Mouse (Mus musculus) lung, postnatal 0 days (tissue): ENCODE data around the gene Ccdc34. TPM values are rescaled to one million over a fixed set of nuclear protein-coding genes. Genes with fewer than 3 reads are reported as not detected.

ENCODE experiments used
- ATAC-seq: fragments of 200-750 bp; cut with Nextera tagmentation; 2 replicates; pipeline ENCODE4 v1.8.0; 2017; ENCODE audit warnings: moderate library complexity
- DNase-seq: peaks from one replicate; pipeline ENCODE4 v3.0.0-alpha.2; 2016; ENCODE audit warnings: low spot score
- H3K27ac ChIP-seq: fragments of 300-500 bp; sonication (generic); 2 replicates; pipeline ENCODE4 v1.5.1; 2014; ENCODE audit warnings: antibody characterized with exemption, mild to moderate bottlenecking, low read length, mixed read lengths
- H3K27me3 ChIP-seq: fragments of 300-500 bp; sonication (generic); replicated peaks from 2 replicates; pipeline ENCODE4 v1.6.1; 2014; ENCODE audit warnings: low read length, mixed read lengths; ENCODE audit not compliant: insufficient read depth
- H3K36me3 ChIP-seq: fragments of 300-500 bp; sonication (generic); 2 replicates; pipeline ENCODE4 v1.6.1; 2014; ENCODE audit warnings: low read length, mixed read lengths; ENCODE audit not compliant: insufficient read depth
- H3K4me1 ChIP-seq: fragments of 300-500 bp; sonication (generic); 2 replicates; pipeline ENCODE4 v1.6.1; 2014; ENCODE audit warnings: antibody characterized with exemption, low read depth, low read length, mixed read lengths; ENCODE audit not compliant: insufficient read depth
- H3K4me2 ChIP-seq: fragments of 300-500 bp; sonication (generic); replicated peaks from 2 replicates; pipeline ENCODE4 v1.6.1; 2014; ENCODE audit warnings: low read depth, mild to moderate bottlenecking, low read length, moderate library complexity, mixed read lengths
- H3K4me3 ChIP-seq: fragments of 300-500 bp; sonication (generic); 2 replicates; pipeline ENCODE4 v1.5.1; 2014; ENCODE audit warnings: low read depth, low read length
- H3K9ac ChIP-seq: fragments of 300-500 bp; sonication (generic); replicated peaks from 2 replicates; pipeline ENCODE4 v1.6.1; 2014; ENCODE audit warnings: low read depth, mild to moderate bottlenecking
- H3K9me3 ChIP-seq: fragments of 300-500 bp; sonication (generic); 2 replicates; pipeline ENCODE4 v1.6.1; 2016; ENCODE audit warnings: low read length, mixed read lengths
- CTCF ChIP-seq: IDR thresholded peaks from 2 replicates; pipeline ENCODE4 v1.5.1; 2016; ENCODE audit warnings: antibody characterized with exemption, mild to moderate bottlenecking
- EP300 ChIP-seq: IDR thresholded peaks from 2 replicates; pipeline ENCODE4 v1.6.1; 2016; ENCODE audit warnings: antibody characterized with exemption, mild to moderate bottlenecking, control low read depth
- WGBS: fragments of 180-500 bp; shearing (Covaris S2); extraction: QIAGEN DNeasy Blood & Tissue Kit; methylation state at CpG from one replicate; pipeline ENCODE4 v1.1.7; 2014; 5-methylcytosine and 5-hydroxymethylcytosine counted together
- polyA plus RNA-seq: library from polyadenylated mRNA; unstranded; fragments of >200 nt; fragmentation: Nextera tagmentation; extraction: Ambion mirVana; gene quantifications from 2 replicates; pipeline ENCODE4 v1.2.1, GENCODE M21; 2015

Gene Ccdc34
- polyA plus RNA-seq, 1 experiment from 2014 or later: 10.4 TPM

- no peak overlapping the region for H3K9ac ChIP-seq
- no peaks in the 10 kb centered on the region for H3K9me3 ChIP-seq
- TF ChIP-seq CTCF: no peak
- no peak for ATAC-seq
- no peak overlapping the region for H3K4me3 ChIP-seq
- H3K36me3 ChIP-seq: no peaks in the 10 kb centered on the region
- H3K4me2 ChIP-seq: no peak overlapping the region
- 67% methylated on average over 13 of the region's 13 CpGs for WGBS
- 0 out of 2 replicates have a peak, but pooled peaks cover 5% of the 10 kb centered on the region for H3K27me3 ChIP-seq
- no peak overlapping the region for H3K27ac ChIP-seq
- DNase-seq: no peak
- no peaks in the 10 kb centered on the region for H3K4me1 ChIP-seq
Measured at GRCm38 (mm10) chr2:110202716-110203497, 185.3 kb downstream of the Ccdc34 start.

- WGBS: 56% methylated on average over 4 of the region's 4 CpGs
- no peak for ATAC-seq
Measured at GRCm38 (mm10) chr2:110204169-110204568, 186.6 kb downstream of the Ccdc34 start.

GRCm38 (mm10) chr2:110204705-110205318 lies 187.2 kb downstream of the Ccdc34 start:
- Histone ChIP-seq H3K4me2 (no peak overlapping the region), H3K27me3 (0 out of 2 replicates have a peak, but pooled peaks cover 5% of the 10 kb centered on the region), H3K4me3 (no peak overlapping the region), H3K9me3 (no peaks in the 10 kb centered on the region), H3K4me1 (no peaks in the 10 kb centered on the region), H3K27ac (no peak overlapping the region), H3K9ac (no peak overlapping the region), H3K36me3 (no peaks in the 10 kb centered on the region)
- no peak for TF ChIP-seq EP300
- peak; percentile 91 for TF ChIP-seq CTCF
- WGBS: 9% methylated on average over 14 of the region's 14 CpGs
- DNase-seq: peak; percentile 82
- no peak for ATAC-seq

More at GRCm38 (mm10) chr2:110204169-110204568, 186.6 kb downstream of the Ccdc34 start:
- DNase-seq: no peak
- Histone ChIP-seq H3K9ac (no peak overlapping the region), H3K4me1 (no peaks in the 10 kb centered on the region), H3K4me2 (no peak overlapping the region), H3K9me3 (no peaks in the 10 kb centered on the region), H3K4me3 (no peak overlapping the region), H3K36me3 (no peaks in the 10 kb centered on the region), H3K27ac (no peak overlapping the region), H3K27me3 (0 out of 2 replicates have a peak, but pooled peaks cover 5% of the 10 kb centered on the region)
- no peak for TF ChIP-seq CTCF
- TF ChIP-seq EP300: no peak

GRCm38 (mm10) chr2:110210508-110211496 lies 193.2 kb downstream of the Ccdc34 start:
- no peaks in the 10 kb centered on the region for H3K27me3 ChIP-seq
- ATAC-seq: peak; percentile 69
- no peak overlapping the region for H3K27ac ChIP-seq

GRCm38 (mm10) chr2:110214278-110214677 lies 196.7 kb downstream of the Ccdc34 start:
- Histone ChIP-seq H3K4me2 (no peak overlapping the region), H3K4me1 (no peaks in the 10 kb centered on the region), H3K27me3 (0 out of 2 replicates have a peak, but pooled peaks cover 3% of the 10 kb centered on the region), H3K36me3 (no peaks in the 10 kb centered on the region), H3K9me3 (no peaks in the 10 kb centered on the region), H3K9ac (no peak overlapping the region), H3K27ac (no peak overlapping the region), H3K4me3 (no peak overlapping the region)
- ATAC-seq: no peak
- DNase-seq: peak; percentile 17
- TF ChIP-seq CTCF (no peak), EP300 (no peak)
- WGBS: 45% methylated on average over 4 of the region's 4 CpGs

More at GRCm38 (mm10) chr2:110210508-110211496, 193.2 kb downstream of the Ccdc34 start:
- no peak for TF ChIP-seq CTCF
- no peak for TF ChIP-seq EP300
- peak; percentile 52 for DNase-seq
- no peak overlapping the region for H3K4me2 ChIP-seq
- H3K9me3 ChIP-seq: no peaks in the 10 kb centered on the region
- no peak overlapping the region for H3K9ac ChIP-seq
- H3K36me3 ChIP-seq: no peaks in the 10 kb centered on the region
- no peak overlapping the region for H3K4me3 ChIP-seq
- no peaks in the 10 kb centered on the region for H3K4me1 ChIP-seq
- WGBS: 59% methylated on average over 8 of the region's 8 CpGs
